20 mouse cellular contexts compared by ENCODE assay signal in genomic region chr1:56671241-56671945, GRCm38 (mm10). TPM values are rescaled to one million over a fixed set of nuclear protein-coding genes. Genes with fewer than 3 reads are reported as not detected.
DNase-seq lines count a peak whose midpoint lies in the region; ATAC-seq and TF ChIP-seq lines count a peak whose summit lies in the region.
"Had no signal": no experiment of that assay in that cellular context is flagged by ENCODE, and none has a peak within 500 bp of the region (broad histone marks: within the 10 kb centered on the region; RNA-seq: fewer than 3 reads in every experiment).

No protein-coding gene starts in this region.

- no peak overlapping the region for H3K27ac ChIP-seq in forebrain, embryonic 10.5 days
- H3K27ac ChIP-seq in forebrain, postnatal 0 days (ENCODE audit: low read depth, low read length), result no peak overlapping the region
- H3K27ac ChIP-seq in midbrain, postnatal 0 days (ENCODE audit: low read depth, low read length), result no peak overlapping the region
- H3K27ac ChIP-seq in midbrain, embryonic 13.5 days, result no peak overlapping the region
- H3K27ac ChIP-seq in hindbrain, postnatal 0 days, result no peak overlapping the region
- H3K27ac ChIP-seq in thymus, adult 2 months (ENCODE audit: control insufficient read depth, insufficient read depth, low read length), result no peak overlapping the region
- H3K27ac ChIP-seq: heart, embryonic 15.5 days; liver, embryonic 13.5 days had no signal

- no peak for ATAC-seq in forebrain, postnatal 0 days
- no peak for ATAC-seq in midbrain, postnatal 0 days (ENCODE audit: low FRiP score)
- no peak; the same call in 1 of the 2 replicates for ATAC-seq in midbrain, embryonic 13.5 days
- ATAC-seq in hindbrain, postnatal 0 days, result no peak
- ATAC-seq: lung, postnatal 0 days had no signal

- peak; percentile 17 for DNase-seq in forebrain, embryonic 10.5 days (ENCODE audit: extremely low spot score, low spot score)
- no peak for DNase-seq in forebrain, postnatal 0 days
- DNase-seq in midbrain, postnatal 0 days (ENCODE audit: low spot score), result peak; percentile 32
- DNase-seq in hindbrain, postnatal 0 days (ENCODE audit: low spot score), result peak; percentile 30
- peak; percentile 51 for DNase-seq in retina, embryonic 14.5 days (ENCODE audit: low spot score)
- DNase-seq in thymus, adult 2 months, result no peak
- DNase-seq in spleen, postnatal 36 days (ENCODE audit: low spot score in 2 of 2), result no peak
- DNase-seq: cerebellum, adult 11 months; heart, adult 18-20 months; liver, embryonic 13.5 days; right cerebral cortex, postnatal 14 days; thymus, adult 18-20 months had no signal

- no peaks in the 10 kb centered on the region for H3K36me3 ChIP-seq in forebrain, embryonic 10.5 days (replicated peaks)
- no peaks in the 10 kb centered on the region for H3K36me3 ChIP-seq in forebrain, postnatal 0 days (ENCODE audit: insufficient read depth)
- H3K36me3 ChIP-seq in midbrain, postnatal 0 days (ENCODE audit: insufficient read depth, low read length), result no peaks in the 10 kb centered on the region
- H3K36me3 ChIP-seq in midbrain, embryonic 13.5 days, result no peaks in the 10 kb centered on the region
- H3K36me3 ChIP-seq in hindbrain, postnatal 0 days (ENCODE audit: insufficient read depth, low read length), result no peaks in the 10 kb centered on the region
- no peaks in the 10 kb centered on the region for H3K36me3 ChIP-seq in thymus, adult 2 months (ENCODE audit: control insufficient read depth, insufficient read depth, low read length)
- H3K36me3 ChIP-seq: heart, embryonic 15.5 days; liver, embryonic 13.5 days had no signal

- H3K9me3 ChIP-seq in forebrain, embryonic 10.5 days, result no peaks in the 10 kb centered on the region
- H3K9me3 ChIP-seq in forebrain, postnatal 0 days (ENCODE audit: low read length), result no peaks in the 10 kb centered on the region
- H3K9me3 ChIP-seq in midbrain, postnatal 0 days (ENCODE audit: low read length), result no peaks in the 10 kb centered on the region
- H3K9me3 ChIP-seq in midbrain, embryonic 13.5 days, result no peaks in the 10 kb centered on the region
- no peaks in the 10 kb centered on the region for H3K9me3 ChIP-seq in hindbrain, postnatal 0 days (ENCODE audit: low read length)
- H3K9me3 ChIP-seq: heart, embryonic 15.5 days; liver, embryonic 13.5 days had no signal

- no peak for TF ChIP-seq CTCF in forebrain, postnatal 0 days (IDR thresholded peaks at IDR 0.05; ENCODE audit: low read depth)
- TF ChIP-seq CTCF in midbrain, postnatal 0 days (IDR thresholded peaks at IDR 0.05), result no peak
- no peak for TF ChIP-seq CTCF in hindbrain, postnatal 0 days (IDR thresholded peaks at IDR 0.05; ENCODE audit: low read depth)
- TF ChIP-seq CTCF in thymus, adult 2 months (IDR thresholded peaks at IDR 0.05; ENCODE audit: borderline replicate concordance, control insufficient read depth, extremely low read depth, insufficient read depth, low read length, poor library complexity), result no peak

- TF ChIP-seq POLR2A in thymus, adult 2 months (IDR thresholded peaks at IDR 0.05; ENCODE audit: control insufficient read depth, extremely low read depth, insufficient read depth, low read length, poor library complexity), result no peak

- WGBS in forebrain, embryonic 10.5 days, result 31% methylated on average over 8 of the region's 8 CpGs
- 21% methylated on average over 8 of the region's 8 CpGs for WGBS in forebrain, postnatal 0 days
- WGBS in midbrain, postnatal 0 days, result 45% methylated on average over 8 of the region's 8 CpGs
- 35% methylated on average over 8 of the region's 8 CpGs for WGBS in midbrain, embryonic 13.5 days
- WGBS in hindbrain, postnatal 0 days, result 32% methylated on average over 8 of the region's 8 CpGs
- 65% methylated on average over 8 of the region's 8 CpGs for WGBS in thymus, adult 2 months

- H3K4me1 ChIP-seq in forebrain, embryonic 10.5 days, result peaks cover 30% of the 10 kb centered on the region
- H3K4me1 ChIP-seq in forebrain, postnatal 0 days (ENCODE audit: insufficient read depth), result no peaks in the 10 kb centered on the region
- no peaks in the 10 kb centered on the region for H3K4me1 ChIP-seq in midbrain, postnatal 0 days (ENCODE audit: insufficient read depth, low read length)
- H3K4me1 ChIP-seq in midbrain, embryonic 13.5 days (replicated peaks), result peaks cover 8% of the 10 kb centered on the region
- no peaks in the 10 kb centered on the region for H3K4me1 ChIP-seq in hindbrain, postnatal 0 days (ENCODE audit: insufficient read depth, low read length)
- H3K4me1 ChIP-seq in thymus, adult 2 months (replicated peaks; ENCODE audit: control insufficient read depth, insufficient read depth, low read length), result no peaks in the 10 kb centered on the region
- H3K4me1 ChIP-seq: heart, embryonic 15.5 days; liver, embryonic 13.5 days; megakaryocyte, embryonic 14.5 days had no signal

- no peak overlapping the region for H3K4me3 ChIP-seq in forebrain, embryonic 10.5 days
- no peak overlapping the region for H3K4me3 ChIP-seq in forebrain, postnatal 0 days (ENCODE audit: low read depth, low read length)
- H3K4me3 ChIP-seq in midbrain, postnatal 0 days (ENCODE audit: low read depth, low read length), result no peak overlapping the region
- no peak overlapping the region for H3K4me3 ChIP-seq in midbrain, embryonic 13.5 days (replicated peaks)
- H3K4me3 ChIP-seq in hindbrain, postnatal 0 days (ENCODE audit: low read length), result no peak overlapping the region
- H3K4me3 ChIP-seq in thymus, adult 2 months (ENCODE audit: control insufficient read depth, insufficient read depth, low read length), result no peak overlapping the region
- H3K4me3 ChIP-seq: heart, embryonic 15.5 days; liver, embryonic 13.5 days; megakaryocyte, embryonic 14.5 days had no signal

- H3K9ac ChIP-seq in forebrain, postnatal 0 days, result no peak overlapping the region
- H3K9ac ChIP-seq in midbrain, postnatal 0 days (replicated peaks; ENCODE audit: low read length, poor library complexity, severe bottlenecking), result no peak overlapping the region
- H3K9ac ChIP-seq in midbrain, embryonic 13.5 days (replicated peaks), result no peak overlapping the region
- H3K9ac ChIP-seq in hindbrain, postnatal 0 days (replicated peaks; ENCODE audit: low read length), result no peak overlapping the region
- H3K9ac ChIP-seq: heart, embryonic 15.5 days; liver, embryonic 13.5 days had no signal

- no peaks in the 10 kb centered on the region for H3K27me3 ChIP-seq in forebrain, embryonic 10.5 days (ENCODE audit: poor library complexity, severe bottlenecking)
- H3K27me3 ChIP-seq in forebrain, postnatal 0 days (ENCODE audit: insufficient read depth, low read length), result no peaks in the 10 kb centered on the region
- H3K27me3 ChIP-seq in midbrain, postnatal 0 days (ENCODE audit: insufficient read depth, low read length), result no peaks in the 10 kb centered on the region
- H3K27me3 ChIP-seq in midbrain, embryonic 13.5 days, result no peaks in the 10 kb centered on the region
- no peaks in the 10 kb centered on the region for H3K27me3 ChIP-seq in hindbrain, postnatal 0 days (ENCODE audit: insufficient read depth, low read length)
- no peaks in the 10 kb centered on the region for H3K27me3 ChIP-seq in thymus, adult 2 months (ENCODE audit: control insufficient read depth, insufficient read depth, low read length)
- H3K27me3 ChIP-seq: heart, embryonic 15.5 days; liver, embryonic 13.5 days; megakaryocyte, embryonic 14.5 days had no signal

- H3K4me2 ChIP-seq in forebrain, postnatal 0 days (ENCODE audit: low read depth), result no peak overlapping the region
- no peak overlapping the region for H3K4me2 ChIP-seq in midbrain, postnatal 0 days (ENCODE audit: low read depth, low read length, poor library complexity, severe bottlenecking)
- no peak overlapping the region for H3K4me2 ChIP-seq in midbrain, embryonic 13.5 days (replicated peaks)
- no peak overlapping the region for H3K4me2 ChIP-seq in hindbrain, postnatal 0 days (ENCODE audit: low read depth, low read length)
- H3K4me2 ChIP-seq: heart, embryonic 15.5 days; liver, embryonic 13.5 days had no signal

RNA-seq across cellular contexts. Expression of gene Hsfy2, which starts 34.2 kb away (rescaled TPM):
- polyA plus RNA-seq in forebrain, embryonic 10.5 days (2016; fragmentation: Nextera tagmentation; extraction: Ambion mirVana), result not detected in 2 replicates
- not detected in 2 replicates for total RNA-seq in forebrain, postnatal 0 days (2014; rRNA removed)
- not detected in 2 replicates for polyA plus RNA-seq in forebrain, postnatal 0 days (2015; fragmentation: Nextera tagmentation; extraction: Ambion mirVana)
- not detected in 2 replicates for total RNA-seq in midbrain, postnatal 0 days (2014; rRNA removed)
- polyA plus RNA-seq in midbrain, postnatal 0 days (2015; fragmentation: Nextera tagmentation; extraction: Ambion mirVana), result not detected in 2 replicates
- polyA plus RNA-seq in midbrain, embryonic 13.5 days (2015; fragmentation: Nextera tagmentation; extraction: Ambion mirVana), result not detected in 2 replicates
- not detected in 2 replicates for total RNA-seq in hindbrain, postnatal 0 days (2014; rRNA removed)
- not detected in 2 replicates for polyA plus RNA-seq in hindbrain, postnatal 0 days (2015; fragmentation: Nextera tagmentation; extraction: Ambion mirVana)
- polyA plus RNA-seq in thymus, adult 2 months (2012; rRNA removed), result not detected in 2 replicates
- total RNA-seq: heart, adult 18-20 months; layer of hippocampus, postnatal 25 days had no signal
- polyA plus RNA-seq: C2C12; heart, embryonic 15.5 days; large intestine, adult 2 months; limb, embryonic 11.5 days; liver, embryonic 13.5 days; lung, postnatal 0 days had no signal

Comparison
In these comparisons a context has a peak if more than half of its experiments do, and no peak if none do; other contexts are left out.
1. DNase-seq: peak in forebrain, embryonic 10.5 days (single experiment), midbrain, postnatal 0 days (single experiment), hindbrain, postnatal 0 days (single experiment) and retina, embryonic 14.5 days (single experiment); none in forebrain, postnatal 0 days (single experiment), thymus, adult 2 months (single experiment) and spleen, postnatal 36 days (0 of 2).